In the genomic region with DNA sequence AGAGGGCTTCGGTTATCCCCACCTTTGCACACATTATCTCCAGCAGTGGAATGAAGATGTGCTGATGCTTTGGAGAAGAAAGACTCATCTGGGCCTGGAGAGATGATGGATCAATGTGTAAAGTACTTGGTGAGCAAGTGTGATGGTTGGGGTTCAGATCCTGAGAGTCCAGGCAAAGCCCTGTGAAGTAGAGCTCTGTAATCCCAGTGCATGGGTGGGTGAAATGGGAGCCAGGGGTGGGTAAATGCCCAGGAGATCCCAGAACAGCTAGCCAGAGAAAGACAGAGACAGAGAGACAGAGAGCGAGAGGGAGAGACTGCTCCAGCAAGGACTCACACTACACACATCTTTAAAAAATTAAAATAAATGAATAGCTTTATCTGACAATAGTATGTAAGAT, we compare ENCODE assay signal across 21 mouse cellular contexts. TPM values are rescaled to one million over a fixed set of nuclear protein-coding genes. Genes with fewer than 3 reads are reported as not detected.
DNase-seq lines count a peak whose midpoint lies in the region; ATAC-seq lines count a peak whose summit lies in the region.
"Had no signal": no experiment of that assay in that cellular context is flagged by ENCODE, and none has a peak within 500 bp of the region (broad histone marks: within the 10 kb centered on the region; RNA-seq: fewer than 3 reads in every experiment).

No protein-coding gene starts in this region.

- peak; percentile 17 for DNase-seq in forebrain, embryonic 11.5 days (ENCODE audit: low spot score)
- DNase-seq in forebrain, embryonic 10.5 days (ENCODE audit: extremely low spot score, low spot score): no peak
- peak; percentile 66 for DNase-seq in heart, adult 11 months
- peak; percentile 69 for DNase-seq in midbrain, embryonic 11.5 days (ENCODE audit: low spot score, missing footprints)
- no peak for DNase-seq in midbrain, embryonic 10.5 days (ENCODE audit: low spot score)
- DNase-seq: adrenal gland, adult 2 months; adrenal gland, adult 8-10 months; adrenal gland, postnatal 10 days; adrenal gland, postnatal 14 days; adrenal gland, postnatal 25 days; adrenal gland, postnatal 36 days; B cell, adult 2 months; cerebellum, adult 11 months; cerebellum, adult 11-12 months; cerebellum, adult 18-20 months had no signal

- no peak overlapping the region for H3K27ac ChIP-seq in forebrain, embryonic 11.5 days (ENCODE audit: low read depth, low read length)
- no peak overlapping the region for H3K27ac ChIP-seq in forebrain, embryonic 10.5 days
- no peak overlapping the region for H3K27ac ChIP-seq in heart, embryonic 12.5 days (ENCODE audit: poor library complexity, severe bottlenecking)
- H3K27ac ChIP-seq in midbrain, embryonic 11.5 days (ENCODE audit: low read depth, low read length): no peak overlapping the region
- no peak overlapping the region for H3K27ac ChIP-seq in midbrain, embryonic 10.5 days (replicated peaks)

- no peak overlapping the region for H3K9ac ChIP-seq in forebrain, embryonic 11.5 days (ENCODE audit: low read length)
- H3K9ac ChIP-seq in heart, embryonic 12.5 days: no peak overlapping the region
- no peak overlapping the region for H3K9ac ChIP-seq in midbrain, embryonic 11.5 days (ENCODE audit: low read length)

- H3K9me3 ChIP-seq in forebrain, embryonic 11.5 days (ENCODE audit: control insufficient read depth, low read length): no peaks in the 10 kb centered on the region
- H3K9me3 ChIP-seq in forebrain, embryonic 10.5 days: no peaks in the 10 kb centered on the region
- no peaks in the 10 kb centered on the region for H3K9me3 ChIP-seq in heart, embryonic 12.5 days (replicated peaks)
- no peaks in the 10 kb centered on the region for H3K9me3 ChIP-seq in midbrain, embryonic 11.5 days (ENCODE audit: control insufficient read depth, low read length)
- no peaks in the 10 kb centered on the region for H3K9me3 ChIP-seq in midbrain, embryonic 10.5 days (replicated peaks)
- H3K9me3 ChIP-seq: G1E had no signal

- no peak overlapping the region for H3K4me2 ChIP-seq in forebrain, embryonic 11.5 days (ENCODE audit: low read depth, low read length, severe bottlenecking)
- H3K4me2 ChIP-seq in heart, embryonic 12.5 days: no peak overlapping the region
- no peak overlapping the region for H3K4me2 ChIP-seq in midbrain, embryonic 11.5 days

- WGBS in forebrain, embryonic 11.5 days: 85% methylated on average over 2 of the region's 2 CpGs
- WGBS in forebrain, embryonic 10.5 days: 92% methylated on average over 2 of the region's 2 CpGs
- 90% methylated on average over 2 of the region's 2 CpGs for WGBS in heart, embryonic 12.5 days
- WGBS in midbrain, embryonic 11.5 days: 91% methylated on average over 2 of the region's 2 CpGs
- 89% methylated on average over 2 of the region's 2 CpGs for WGBS in midbrain, embryonic 10.5 days

- no peaks in the 10 kb centered on the region for H3K27me3 ChIP-seq in forebrain, embryonic 11.5 days (ENCODE audit: control insufficient read depth, insufficient read depth, low read length)
- H3K27me3 ChIP-seq in forebrain, embryonic 10.5 days (ENCODE audit: poor library complexity, severe bottlenecking): no peaks in the 10 kb centered on the region
- H3K27me3 ChIP-seq in heart, embryonic 12.5 days (replicated peaks): no peaks in the 10 kb centered on the region
- no peaks in the 10 kb centered on the region for H3K27me3 ChIP-seq in midbrain, embryonic 11.5 days (ENCODE audit: control insufficient read depth, insufficient read depth, low read length)
- no peaks in the 10 kb centered on the region for H3K27me3 ChIP-seq in midbrain, embryonic 10.5 days (ENCODE audit: low read depth, poor library complexity, severe bottlenecking)
- H3K27me3 ChIP-seq: CH12.LX, Patski had no signal

- H3K4me1 ChIP-seq in forebrain, embryonic 11.5 days (replicated peaks; ENCODE audit: control insufficient read depth, insufficient read depth, low read length): no peaks in the 10 kb centered on the region
- peaks cover 5% of the 10 kb centered on the region; the same call in 1 of the 2 replicates for H3K4me1 ChIP-seq in forebrain, embryonic 10.5 days
- no peaks in the 10 kb centered on the region for H3K4me1 ChIP-seq in heart, embryonic 12.5 days (replicated peaks)
- H3K4me1 ChIP-seq in midbrain, embryonic 11.5 days (ENCODE audit: control insufficient read depth, insufficient read depth, low read length): no peaks in the 10 kb centered on the region
- H3K4me1 ChIP-seq in midbrain, embryonic 10.5 days: peaks cover 5% of the 10 kb centered on the region

- ATAC-seq in forebrain, embryonic 11.5 days (replicated peaks; ENCODE audit: low FRiP score): no peak
- ATAC-seq in heart, embryonic 12.5 days (ENCODE audit: insufficient number of reproducible peaks, low FRiP score): no peak
- no peak for ATAC-seq in midbrain, embryonic 11.5 days (ENCODE audit: low FRiP score)
- ATAC-seq: activated CD4-positive, CD25-positive, alpha-beta regulatory T cell, adult 4 months; CD4-positive, CD25-positive, alpha-beta regulatory T cell, adult 4 months; Patski had no signal

- no peaks in the 10 kb centered on the region for H3K36me3 ChIP-seq in forebrain, embryonic 11.5 days (ENCODE audit: control insufficient read depth, insufficient read depth, low read length)
- H3K36me3 ChIP-seq in forebrain, embryonic 10.5 days (replicated peaks): no peaks in the 10 kb centered on the region
- no peaks in the 10 kb centered on the region for H3K36me3 ChIP-seq in heart, embryonic 12.5 days
- no peaks in the 10 kb centered on the region for H3K36me3 ChIP-seq in midbrain, embryonic 11.5 days (ENCODE audit: control insufficient read depth, insufficient read depth, low read length)
- no peaks in the 10 kb centered on the region for H3K36me3 ChIP-seq in midbrain, embryonic 10.5 days
- H3K36me3 ChIP-seq: G1E had no signal

- H3K4me3 ChIP-seq in forebrain, embryonic 11.5 days (ENCODE audit: low read depth, low read length): no peak overlapping the region
- H3K4me3 ChIP-seq in forebrain, embryonic 10.5 days: no peak overlapping the region
- no peak overlapping the region for H3K4me3 ChIP-seq in heart, embryonic 12.5 days
- no peak overlapping the region for H3K4me3 ChIP-seq in midbrain, embryonic 11.5 days (ENCODE audit: low read depth, low read length)
- no peak overlapping the region for H3K4me3 ChIP-seq in midbrain, embryonic 10.5 days

RNA-seq across cellular contexts. Expression of gene Eid1, which starts 19.6 kb away (rescaled TPM):
- 252 TPM in 2 replicates for polyA plus RNA-seq in forebrain, embryonic 11.5 days (2014; fragmentation: Nextera tagmentation; extraction: Ambion mirVana)
- 123 and 126 TPM in 2 replicates for polyA plus RNA-seq in forebrain, embryonic 10.5 days (2016; fragmentation: Nextera tagmentation; extraction: Ambion mirVana)
- 216 and 224 TPM in 2 replicates for polyA plus RNA-seq in heart, embryonic 12.5 days (2016; fragmentation: Nextera tagmentation; extraction: Ambion mirVana)
- 281 and 308 TPM in 2 replicates for polyA plus RNA-seq in midbrain, embryonic 11.5 days (2014; fragmentation: Nextera tagmentation; extraction: Ambion mirVana)
- 125 and 148 TPM in 2 replicates for polyA plus RNA-seq in midbrain, embryonic 10.5 days (2016; fragmentation: Nextera tagmentation; extraction: Ambion mirVana)
- polyA plus RNA-seq: G1E had no signal

RNA-seq across cellular contexts. Expression of gene Cep152, which starts 28.4 kb away (rescaled TPM):
- polyA plus RNA-seq in forebrain, embryonic 11.5 days (2014; fragmentation: Nextera tagmentation; extraction: Ambion mirVana): 12.8 and 13.1 TPM in 2 replicates
- polyA plus RNA-seq in forebrain, embryonic 10.5 days (2016; fragmentation: Nextera tagmentation; extraction: Ambion mirVana): 12.4 and 12.5 TPM in 2 replicates
- polyA plus RNA-seq in heart, embryonic 12.5 days (2016; fragmentation: Nextera tagmentation; extraction: Ambion mirVana): 5.2 and 6.9 TPM in 2 replicates
- polyA plus RNA-seq in midbrain, embryonic 11.5 days (2014; fragmentation: Nextera tagmentation; extraction: Ambion mirVana): 7.3 and 8.2 TPM in 2 replicates
- 9.8 and 10.2 TPM in 2 replicates for polyA plus RNA-seq in midbrain, embryonic 10.5 days (2016; fragmentation: Nextera tagmentation; extraction: Ambion mirVana)

Comparison
In these comparisons a context has a peak if more than half of its experiments do, and no peak if none do; other contexts are left out.
1. DNase-seq: peak in forebrain, embryonic 11.5 days (single experiment), heart, adult 11 months (single experiment) and midbrain, embryonic 11.5 days (single experiment); none in forebrain, embryonic 10.5 days (single experiment) and midbrain, embryonic 10.5 days (single experiment).